Mouse (Mus musculus) forebrain, embryonic 15.5 days (tissue): ENCODE data around the gene Itga2b. TPM values are rescaled to one million over a fixed set of nuclear protein-coding genes. Genes with fewer than 3 reads are reported as not detected.
A peak's percentile ranks its signal among the peaks of the same experiment; 100 is the strongest.

Source experiments
- ATAC-seq: fragments of 200-750 bp; cut with Nextera tagmentation; replicated peaks from 2 replicates; pipeline ENCODE4 v1.8.0; 2017; ENCODE audit warnings: mild to moderate bottlenecking, moderate TSS enrichment, moderate library complexity
- H3K27ac ChIP-seq: fragments of 300-500 bp; sonication (generic); replicated peaks from 2 replicates; pipeline ENCODE4 v1.5.1; 2015; ENCODE audit warnings: mild to moderate bottlenecking, inconsistent platforms
- H3K27me3 ChIP-seq: fragments of 300-500 bp; sonication (generic); 2 replicates; pipeline ENCODE4 v1.6.1; 2015; ENCODE audit warnings: inconsistent platforms
- H3K36me3 ChIP-seq: fragments of 300-500 bp; sonication (generic); 2 replicates; pipeline ENCODE4 v1.6.1; 2015; ENCODE audit warnings: mild to moderate bottlenecking, inconsistent platforms
- H3K4me1 ChIP-seq: fragments of 300-500 bp; sonication (generic); 2 replicates; pipeline ENCODE4 v1.6.1; 2015; ENCODE audit warnings: inconsistent platforms
- H3K4me2 ChIP-seq: fragments of 300-500 bp; sonication (generic); replicated peaks from 2 replicates; pipeline ENCODE4 v1.6.1; 2015; ENCODE audit warnings: mild to moderate bottlenecking, inconsistent platforms
- H3K4me3 ChIP-seq: fragments of 300-500 bp; sonication (generic); 2 replicates; pipeline ENCODE4 v1.5.1; 2015; ENCODE audit warnings: mild to moderate bottlenecking, inconsistent platforms
- H3K9ac ChIP-seq: fragments of 300-500 bp; sonication (generic); replicated peaks from 2 replicates; pipeline ENCODE4 v1.6.1; 2015; ENCODE audit warnings: mild to moderate bottlenecking, inconsistent platforms
- H3K9me3 ChIP-seq: fragments of 300-500 bp; sonication (generic); 2 replicates; pipeline ENCODE4 v1.6.1; 2016; ENCODE audit warnings: inconsistent platforms
- WGBS: fragments of 180-500 bp; shearing (Covaris S2); methylation state at CpG from one replicate; pipeline ENCODE4 v1.1.7; 2015; ENCODE audit warnings: mixed read lengths; 5-methylcytosine and 5-hydroxymethylcytosine counted together
- polyA plus RNA-seq: library from polyadenylated mRNA; unstranded; fragments of >200 nt; fragmentation: Nextera tagmentation; extraction: Ambion mirVana; gene quantifications from 2 replicates; pipeline ENCODE4 v1.2.1, GENCODE M21; 2015

Gene Itga2b
- polyA plus RNA-seq, 1 experiment from 2014 or later, result 4.0 TPM

GRCm38 (mm10) chr11:102480897-102481296 lies 11.0 kb upstream of the Itga2b start:
- H3K27ac ChIP-seq, result no peak overlapping the region
- H3K4me3 ChIP-seq, result no peak overlapping the region
- no peaks in the 10 kb centered on the region for H3K9me3 ChIP-seq
- no peaks in the 10 kb centered on the region for H3K27me3 ChIP-seq
- H3K4me2 ChIP-seq, result no peak overlapping the region
- 86% methylated on average over 4 of the region's 4 CpGs for WGBS
- H3K4me1 ChIP-seq, result no peaks in the 10 kb centered on the region
- no peak for ATAC-seq
- H3K36me3 ChIP-seq, result peaks cover 69% of the 10 kb centered on the region
- H3K9ac ChIP-seq, result no peak overlapping the region

GRCm38 (mm10) chr11:102480111-102480510 lies 10.2 kb upstream of the Itga2b start:
- ATAC-seq, result no peak
- Histone ChIP-seq H3K9me3 (no peaks in the 10 kb centered on the region), H3K27ac (no peak overlapping the region), H3K4me2 (no peak overlapping the region), H3K4me3 (no peak overlapping the region), H3K4me1 (no peaks in the 10 kb centered on the region), H3K9ac (no peak overlapping the region), H3K27me3 (no peaks in the 10 kb centered on the region), H3K36me3 (peaks cover 63% of the 10 kb centered on the region)
- WGBS, result 92% methylated on average over 15 of the region's 15 CpGs

GRCm38 (mm10) chr11:102479581-102479980 lies 9.7 kb upstream of the Itga2b start:
- no peaks in the 10 kb centered on the region for H3K27me3 ChIP-seq
- no peak for ATAC-seq
- H3K36me3 ChIP-seq, result peaks cover 58% of the 10 kb centered on the region
- H3K9ac ChIP-seq, result no peak overlapping the region
- no peaks in the 10 kb centered on the region for H3K4me1 ChIP-seq
- H3K4me2 ChIP-seq, result no peak overlapping the region
- no peak overlapping the region for H3K4me3 ChIP-seq
- H3K9me3 ChIP-seq, result no peaks in the 10 kb centered on the region
- no peak overlapping the region for H3K27ac ChIP-seq
- WGBS, result 97% methylated on average over 23 of the region's 23 CpGs

GRCm38 (mm10) chr11:102478671-102479070 lies 8.7 kb upstream of the Itga2b start:
- no peak overlapping the region for H3K27ac ChIP-seq
- no peak overlapping the region for H3K4me2 ChIP-seq
- H3K9me3 ChIP-seq, result no peaks in the 10 kb centered on the region
- no peaks in the 10 kb centered on the region for H3K27me3 ChIP-seq
- no peak overlapping the region for H3K9ac ChIP-seq
- no peak for ATAC-seq
- no peak overlapping the region for H3K4me3 ChIP-seq
- no peaks in the 10 kb centered on the region for H3K4me1 ChIP-seq
- 86% methylated on average over 3 of the region's 3 CpGs for WGBS
- peaks cover 55% of the 10 kb centered on the region for H3K36me3 ChIP-seq

GRCm38 (mm10) chr11:102475027-102475426 lies 5.1 kb upstream of the Itga2b start:
- H3K4me3 ChIP-seq, result no peak overlapping the region
- 96% methylated on average over 3 of the region's 3 CpGs for WGBS
- peaks cover 30% of the 10 kb centered on the region for H3K36me3 ChIP-seq
- H3K27me3 ChIP-seq, result no peaks in the 10 kb centered on the region
- no peak overlapping the region for H3K27ac ChIP-seq
- H3K9ac ChIP-seq, result no peak overlapping the region
- no peak for ATAC-seq
- no peaks in the 10 kb centered on the region for H3K4me1 ChIP-seq
- H3K9me3 ChIP-seq, result no peaks in the 10 kb centered on the region
- no peak overlapping the region for H3K4me2 ChIP-seq

GRCm38 (mm10) chr11:102467041-102467631 lies 2.8 kb downstream of the Itga2b start:
- H3K4me1 ChIP-seq, result peaks cover 22% of the 10 kb centered on the region
- no peaks in the 10 kb centered on the region for H3K9me3 ChIP-seq
- no peaks in the 10 kb centered on the region for H3K27me3 ChIP-seq
- peak overlapping the region; percentile 85 for H3K4me2 ChIP-seq
- peak overlapping the region; percentile 62 for H3K27ac ChIP-seq
- H3K4me3 ChIP-seq, result peak overlapping the region; percentile 44
- no peaks in the 10 kb centered on the region for H3K36me3 ChIP-seq
- peak; percentile 90 for ATAC-seq
- WGBS, result under 1% methylated on average over 37 of the region's 37 CpGs
- H3K9ac ChIP-seq, result peak overlapping the region; percentile 55

- H3K9ac ChIP-seq, result no peak overlapping the region
- 5% methylated on average over 26 of the region's 26 CpGs for WGBS
Observed at GRCm38 (mm10) chr11:102465713-102466436, 4.0 kb downstream of the Itga2b start.

GRCm38 (mm10) chr11:102464901-102465300 lies 5.0 kb downstream of the Itga2b start:
- no peak overlapping the region for H3K4me3 ChIP-seq
- no peaks in the 10 kb centered on the region for H3K36me3 ChIP-seq
- WGBS, result 96% methylated on average over 6 of the region's 6 CpGs
- H3K4me2 ChIP-seq, result no peak overlapping the region
- no peaks in the 10 kb centered on the region for H3K9me3 ChIP-seq
- ATAC-seq, result no peak
- H3K27ac ChIP-seq, result no peak overlapping the region
- peaks cover 22% of the 10 kb centered on the region for H3K4me1 ChIP-seq
- no peaks in the 10 kb centered on the region for H3K27me3 ChIP-seq
- no peak overlapping the region for H3K9ac ChIP-seq

More at GRCm38 (mm10) chr11:102465713-102466436, 4.0 kb downstream of the Itga2b start:
- Histone ChIP-seq H3K36me3 (no peaks in the 10 kb centered on the region), H3K27ac (peak overlapping the region; percentile 62), H3K4me2 (peak overlapping the region; percentile 23; the same call in 1 of the 2 replicates), H3K4me3 (peak overlapping the region; percentile 5; the same call in 1 of the 2 replicates), H3K27me3 (no peaks in the 10 kb centered on the region), H3K9me3 (no peaks in the 10 kb centered on the region), H3K4me1 (peaks cover 22% of the 10 kb centered on the region)
- no peak for ATAC-seq

GRCm38 (mm10) chr11:102461764-102462163 lies 8.2 kb downstream of the Itga2b start:
- Histone ChIP-seq H3K9me3 (no peaks in the 10 kb centered on the region), H3K4me1 (peaks cover 12% of the 10 kb centered on the region), H3K27me3 (no peaks in the 10 kb centered on the region), H3K4me2 (no peak overlapping the region), H3K36me3 (no peaks in the 10 kb centered on the region), H3K27ac (no peak overlapping the region), H3K4me3 (no peak overlapping the region), H3K9ac (no peak overlapping the region)
- no peak for ATAC-seq
- 89% methylated on average over 3 of the region's 3 CpGs for WGBS

GRCm38 (mm10) chr11:102460541-102460940 lies 9.4 kb downstream of the Itga2b start:
- H3K27me3 ChIP-seq, result no peaks in the 10 kb centered on the region
- no peaks in the 10 kb centered on the region for H3K9me3 ChIP-seq
- no peak overlapping the region for H3K4me2 ChIP-seq
- H3K9ac ChIP-seq, result no peak overlapping the region
- WGBS, result 64% methylated on average over 16 of the region's 16 CpGs
- no peak overlapping the region for H3K27ac ChIP-seq
- no peaks in the 10 kb centered on the region for H3K36me3 ChIP-seq
- ATAC-seq, result no peak
- no peak overlapping the region for H3K4me3 ChIP-seq
- peaks cover 8% of the 10 kb centered on the region for H3K4me1 ChIP-seq

GRCm38 (mm10) chr11:102455740-102456396 lies 14.1 kb downstream of the Itga2b start:
- no peaks in the 10 kb centered on the region for H3K36me3 ChIP-seq
- peak overlapping the region; percentile 79 for H3K4me2 ChIP-seq
- 0 out of 2 replicates have a peak, but pooled peaks cover 7% of the 10 kb centered on the region for H3K27me3 ChIP-seq
- peak overlapping the region; percentile 57 for H3K9ac ChIP-seq
- peak overlapping the region; percentile 51 for H3K4me3 ChIP-seq
- H3K27ac ChIP-seq, result 0 out of 2 replicates have a peak overlapping the region, but pooled peaks have one; percentile 4
- no peaks in the 10 kb centered on the region for H3K9me3 ChIP-seq
- under 1% methylated on average over 40 of the region's 40 CpGs for WGBS
- peaks cover 12% of the 10 kb centered on the region for H3K4me1 ChIP-seq
- peak; percentile 84 for ATAC-seq

- Histone ChIP-seq H3K9ac (no peak overlapping the region), H3K27me3 (0 out of 2 replicates have a peak, but pooled peaks cover 7% of the 10 kb centered on the region), H3K4me2 (no peak overlapping the region), H3K27ac (no peak overlapping the region), H3K9me3 (no peaks in the 10 kb centered on the region), H3K36me3 (no peaks in the 10 kb centered on the region), H3K4me1 (peaks cover 20% of the 10 kb centered on the region), H3K4me3 (no peak overlapping the region)
- no peak for ATAC-seq
- WGBS, result 23% methylated on average over 10 of the region's 10 CpGs
Observed at GRCm38 (mm10) chr11:102453131-102453530, 16.8 kb downstream of the Itga2b start.
